Mouse (Mus musculus): Measurements from ENCODE around the gene Nebl. TPM values are rescaled to one million over a fixed set of nuclear protein-coding genes. Genes with fewer than 3 reads are reported as not detected.

Nebl gene
- polyA plus RNA-seq, 1 experiment from 2014 or later = 6.3 TPM

DNA sequence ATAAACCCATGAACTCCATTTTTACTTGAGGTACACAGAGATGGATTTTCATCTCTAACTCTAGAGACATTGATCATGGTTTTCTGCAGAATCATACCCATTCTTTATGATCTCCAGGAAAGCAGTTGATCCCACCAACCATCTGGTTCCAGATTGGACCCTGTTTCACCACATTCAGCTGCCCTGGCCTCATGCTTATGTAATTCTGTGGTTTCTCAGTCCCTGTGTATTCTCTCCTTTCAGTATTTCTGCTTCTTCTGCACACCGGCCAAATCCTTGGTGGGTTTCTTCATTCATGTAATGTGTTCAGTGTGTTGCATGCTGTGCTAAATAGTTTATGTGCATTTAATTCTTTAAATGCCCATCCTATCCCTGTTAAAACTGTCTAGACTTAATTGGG, 292.9 kb downstream of the Nebl start:
- 98% methylated on average over 1 of the region's 1 CpGs for WGBS
- peaks cover 11% of the 10 kb centered on the region for H3K4me1 ChIP-seq (replicated peaks)
- H3K4me3 ChIP-seq = no peak overlapping the region
- no peak overlapping the region for H3K27ac ChIP-seq
- H3K27me3 ChIP-seq (ENCODE audit: insufficient read depth, poor library complexity, severe bottlenecking) = peaks cover 48% of the 10 kb centered on the region
- DNase-seq (ENCODE audit: low spot score) = no peak
- no peaks in the 10 kb centered on the region for H3K36me3 ChIP-seq
- no peaks in the 10 kb centered on the region for H3K9me3 ChIP-seq

GRCm38 (mm10) chr2:17436739-17437440, 294.4 kb downstream of the Nebl start:
- peaks cover 52% of the 10 kb centered on the region for H3K27me3 ChIP-seq (ENCODE audit: insufficient read depth, poor library complexity, severe bottlenecking)
- peak; percentile 8 for DNase-seq (ENCODE audit: low spot score)
- WGBS = 54% methylated on average over 10 of the region's 10 CpGs
- H3K36me3 ChIP-seq = no peaks in the 10 kb centered on the region
- H3K9me3 ChIP-seq = no peaks in the 10 kb centered on the region
- no peak overlapping the region for H3K27ac ChIP-seq
- peaks cover 11% of the 10 kb centered on the region for H3K4me1 ChIP-seq (replicated peaks)
- H3K4me3 ChIP-seq = no peak overlapping the region

- Histone ChIP-seq H3K4me3 (no peak overlapping the region), H3K36me3 (no peaks in the 10 kb centered on the region), H3K27me3 (ENCODE audit: insufficient read depth, poor library complexity, severe bottlenecking) (peaks cover 55% of the 10 kb centered on the region), H3K9me3 (no peaks in the 10 kb centered on the region), H3K27ac (no peak overlapping the region), H3K4me1 (replicated peaks) (peaks cover 11% of the 10 kb centered on the region)
- WGBS = 81% methylated on average over 4 of the region's 4 CpGs
- DNase-seq (ENCODE audit: low spot score) = no peak
Measured at GRCm38 (mm10) chr2:17435217-17435616, 296.0 kb downstream of the Nebl start.

DNA sequence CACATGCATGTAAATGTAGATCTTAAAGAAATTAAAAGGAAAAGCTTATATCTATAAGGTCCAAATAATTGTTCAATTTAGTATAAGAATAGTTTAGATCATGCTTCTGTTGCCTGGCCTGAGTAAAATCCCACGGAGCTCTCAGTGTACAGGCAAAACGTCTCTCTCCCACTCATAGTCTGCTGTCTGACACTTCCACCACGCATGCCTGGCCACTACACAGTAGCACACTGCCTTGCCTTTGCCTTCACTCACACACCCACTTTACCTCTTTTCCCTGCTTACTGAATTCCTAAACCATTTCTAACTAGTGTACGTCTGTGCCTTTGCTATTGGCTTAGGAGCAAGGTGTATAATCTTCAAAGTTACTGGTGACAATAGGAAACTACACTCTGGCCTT, 302.2 kb downstream of the Nebl start:
- Histone ChIP-seq H3K4me1 (replicated peaks) (no peaks in the 10 kb centered on the region), H3K27ac (no peak overlapping the region), H3K4me3 (no peak overlapping the region), H3K36me3 (no peaks in the 10 kb centered on the region), H3K27me3 (ENCODE audit: insufficient read depth, poor library complexity, severe bottlenecking) (peaks cover 7% of the 10 kb centered on the region; the same call in 1 of the 2 replicates), H3K9me3 (no peaks in the 10 kb centered on the region)
- 85% methylated on average over 4 of the region's 4 CpGs for WGBS
- no peak for DNase-seq (ENCODE audit: low spot score)

- no peak overlapping the region for H3K27ac ChIP-seq
- H3K9me3 ChIP-seq = no peaks in the 10 kb centered on the region
- H3K36me3 ChIP-seq = no peaks in the 10 kb centered on the region
- no peaks in the 10 kb centered on the region for H3K4me1 ChIP-seq (replicated peaks)
- DNase-seq (ENCODE audit: low spot score) = no peak
- H3K4me3 ChIP-seq = no peak overlapping the region
- 91% methylated on average over 4 of the region's 4 CpGs for WGBS
- H3K27me3 ChIP-seq (ENCODE audit: insufficient read depth, poor library complexity, severe bottlenecking) = peaks cover 5% of the 10 kb centered on the region; the same call in 1 of the 2 replicates
Measured at GRCm38 (mm10) chr2:17428156-17428555, 303.1 kb downstream of the Nebl start.

- Histone ChIP-seq H3K9me3 (no peaks in the 10 kb centered on the region), H3K27ac (no peak overlapping the region), H3K4me3 (no peak overlapping the region), H3K27me3 (ENCODE audit: insufficient read depth, poor library complexity, severe bottlenecking) (no peaks in the 10 kb centered on the region), H3K36me3 (no peaks in the 10 kb centered on the region), H3K4me1 (replicated peaks) (no peaks in the 10 kb centered on the region)
- 15% methylated on average over 1 of the region's 1 CpGs for WGBS
- no peak for DNase-seq (ENCODE audit: low spot score)
Measured at GRCm38 (mm10) chr2:17422967-17423366, 308.3 kb downstream of the Nebl start.

DNA sequence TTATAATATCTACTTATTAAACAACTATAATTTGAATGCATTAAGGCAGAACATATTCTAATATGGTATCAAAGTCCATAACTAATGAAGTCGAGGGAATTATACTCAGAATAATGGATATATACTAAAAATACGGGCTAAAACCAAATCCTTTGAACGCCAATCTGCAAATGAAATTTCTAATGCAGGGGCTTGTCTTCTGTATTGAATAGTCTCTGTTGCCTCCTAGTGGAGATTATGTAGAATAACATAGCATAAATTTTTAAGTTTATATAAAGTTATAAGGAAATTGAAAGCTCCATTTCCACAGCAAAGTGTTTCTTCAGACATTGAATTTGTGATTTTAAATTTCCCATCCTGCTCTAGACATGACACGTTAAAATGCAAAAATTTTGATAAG, 315.9 kb downstream of the Nebl start:
- no peak for DNase-seq (ENCODE audit: low spot score)

DNA sequence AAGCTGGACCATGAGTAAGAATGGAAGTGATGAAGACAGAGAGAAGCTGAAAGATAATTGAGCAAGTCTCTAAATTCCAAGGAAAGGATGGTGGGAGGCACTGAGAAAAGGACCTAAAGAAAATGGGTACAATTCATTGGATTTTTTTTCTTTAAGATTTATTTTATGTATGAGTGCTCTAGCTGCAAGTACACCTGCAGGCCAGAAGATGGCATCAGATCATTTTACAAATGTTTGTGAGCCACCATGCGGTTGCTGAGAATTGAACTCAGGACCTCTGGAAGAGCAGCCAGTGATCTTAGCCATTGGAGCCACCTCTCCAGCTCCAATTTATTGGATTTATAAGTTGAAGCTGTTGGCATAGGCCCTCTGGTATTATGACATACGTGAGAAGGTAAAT, 316.9 kb downstream of the Nebl start:
- Histone ChIP-seq H3K9me3 (no peaks in the 10 kb centered on the region), H3K27me3 (ENCODE audit: insufficient read depth, poor library complexity, severe bottlenecking) (no peaks in the 10 kb centered on the region), H3K36me3 (no peaks in the 10 kb centered on the region), H3K4me1 (replicated peaks) (no peaks in the 10 kb centered on the region), H3K27ac (no peak overlapping the region), H3K4me3 (no peak overlapping the region)
- no peak for DNase-seq (ENCODE audit: low spot score)
- WGBS = 76% methylated on average over 2 of the region's 2 CpGs

More for the DNA sequence above, 315.9 kb downstream of the Nebl start:
- Histone ChIP-seq H3K9me3 (no peaks in the 10 kb centered on the region), H3K4me1 (replicated peaks) (no peaks in the 10 kb centered on the region), H3K4me3 (no peak overlapping the region), H3K36me3 (no peaks in the 10 kb centered on the region), H3K27me3 (ENCODE audit: insufficient read depth, poor library complexity, severe bottlenecking) (no peaks in the 10 kb centered on the region), H3K27ac (no peak overlapping the region)
- WGBS = 39% methylated on average over 4 of the region's 4 CpGs

DNA sequence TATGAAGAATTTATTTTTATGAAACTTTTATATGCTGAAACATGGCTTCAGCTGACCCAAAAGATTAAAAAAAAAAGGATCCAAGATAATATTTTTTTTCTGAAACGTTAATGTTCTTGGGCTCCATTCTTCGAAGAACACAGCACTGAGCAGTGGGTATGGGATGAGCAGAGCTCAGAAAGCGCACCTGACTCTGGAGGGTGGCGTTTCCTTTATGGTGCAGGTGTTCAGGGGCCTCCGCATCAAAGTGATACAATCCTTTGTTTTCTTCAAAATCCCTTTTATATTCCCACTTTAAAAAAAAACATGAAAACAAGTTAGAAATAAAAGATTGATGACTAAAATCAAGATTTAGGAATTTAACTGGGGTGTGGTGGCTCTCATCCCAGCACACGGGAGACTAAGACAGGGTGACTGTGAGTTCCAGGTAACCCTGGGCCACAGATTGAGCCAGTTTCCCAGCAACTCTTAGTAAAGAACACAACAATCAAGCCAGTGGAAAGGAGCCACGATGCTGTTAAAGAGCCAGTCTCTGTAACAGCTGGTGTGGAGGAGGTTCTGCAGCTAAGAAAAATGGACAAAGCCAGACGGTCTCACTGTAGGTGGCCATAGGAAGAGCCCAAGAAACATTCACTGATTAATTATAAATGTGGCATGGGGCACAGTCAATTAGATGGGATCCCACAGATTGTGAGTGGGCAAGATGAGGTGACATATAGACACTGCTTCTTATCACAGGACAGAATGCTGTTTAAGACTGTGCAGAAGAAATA, 317.6 kb downstream of the Nebl start:
- no peaks in the 10 kb centered on the region for H3K36me3 ChIP-seq
- no peak overlapping the region for H3K27ac ChIP-seq
- DNase-seq (ENCODE audit: low spot score) = no peak
- no peaks in the 10 kb centered on the region for H3K4me1 ChIP-seq (replicated peaks)
- H3K4me3 ChIP-seq = no peak overlapping the region
- H3K9me3 ChIP-seq = no peaks in the 10 kb centered on the region
- 75% methylated on average over 8 of the region's 8 CpGs for WGBS
- no peaks in the 10 kb centered on the region for H3K27me3 ChIP-seq (ENCODE audit: insufficient read depth, poor library complexity, severe bottlenecking)

- WGBS = 86% methylated on average over 5 of the region's 5 CpGs
- Histone ChIP-seq H3K36me3 (no peaks in the 10 kb centered on the region), H3K27ac (no peak overlapping the region)
Measured at GRCm38 (mm10) chr2:17409276-17409675, 322.0 kb downstream of the Nebl start.

DNA sequence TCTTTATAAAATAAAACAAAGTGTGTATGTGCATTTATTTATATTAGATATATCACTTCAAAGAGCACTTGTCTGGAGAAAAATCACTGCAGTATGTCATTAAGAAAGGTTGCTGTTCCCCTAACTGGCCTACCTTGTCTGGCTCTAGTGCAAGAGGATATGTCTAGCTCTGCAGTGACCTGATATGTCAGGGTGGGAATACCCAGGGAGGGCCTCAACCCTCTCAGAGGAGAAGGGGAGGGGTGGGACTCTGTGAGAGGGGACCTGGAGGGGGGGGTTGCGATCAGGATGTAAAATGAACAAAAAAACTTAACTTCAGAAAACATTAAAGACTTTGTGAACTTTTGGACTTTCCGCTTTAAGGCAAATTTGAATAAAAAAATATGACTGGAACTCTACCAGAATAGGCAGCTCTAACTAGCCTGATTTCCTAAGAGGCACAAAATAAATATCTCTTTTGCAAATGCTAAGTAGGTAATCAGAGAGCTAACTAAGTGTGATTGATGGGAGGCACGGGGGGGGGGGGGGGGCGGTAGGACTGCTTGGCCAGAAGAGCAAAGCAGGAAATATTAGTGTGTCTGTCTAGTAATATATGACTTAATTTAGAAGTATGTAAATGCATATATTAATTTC, 325.2 kb downstream of the Nebl start:
- 72% methylated on average over 4 of the region's 4 CpGs for WGBS

More at GRCm38 (mm10) chr2:17409276-17409675, 322.0 kb downstream of the Nebl start:
- H3K4me1 ChIP-seq (replicated peaks) = no peaks in the 10 kb centered on the region
- H3K4me3 ChIP-seq = no peak overlapping the region
- H3K9me3 ChIP-seq = no peaks in the 10 kb centered on the region
- no peaks in the 10 kb centered on the region for H3K27me3 ChIP-seq (ENCODE audit: insufficient read depth, poor library complexity, severe bottlenecking)
- DNase-seq (ENCODE audit: low spot score) = no peak

GRCm38 (mm10) chr2:17402511-17402910, 328.8 kb downstream of the Nebl start:
- no peak overlapping the region for H3K27ac ChIP-seq
- no peak overlapping the region for H3K4me3 ChIP-seq
- no peaks in the 10 kb centered on the region for H3K9me3 ChIP-seq
- H3K4me1 ChIP-seq (replicated peaks) = no peaks in the 10 kb centered on the region
- no peak for DNase-seq (ENCODE audit: low spot score)
- 79% methylated on average over 4 of the region's 4 CpGs for WGBS
- H3K27me3 ChIP-seq (ENCODE audit: insufficient read depth, poor library complexity, severe bottlenecking) = no peaks in the 10 kb centered on the region
- no peaks in the 10 kb centered on the region for H3K36me3 ChIP-seq

More for the DNA sequence above, 325.2 kb downstream of the Nebl start:
- H3K27ac ChIP-seq = no peak overlapping the region
- DNase-seq (ENCODE audit: low spot score) = no peak
- no peaks in the 10 kb centered on the region for H3K27me3 ChIP-seq (ENCODE audit: insufficient read depth, poor library complexity, severe bottlenecking)
- no peaks in the 10 kb centered on the region for H3K36me3 ChIP-seq
- no peak overlapping the region for H3K4me3 ChIP-seq
- no peaks in the 10 kb centered on the region for H3K4me1 ChIP-seq (replicated peaks)
- no peaks in the 10 kb centered on the region for H3K9me3 ChIP-seq

DNA sequence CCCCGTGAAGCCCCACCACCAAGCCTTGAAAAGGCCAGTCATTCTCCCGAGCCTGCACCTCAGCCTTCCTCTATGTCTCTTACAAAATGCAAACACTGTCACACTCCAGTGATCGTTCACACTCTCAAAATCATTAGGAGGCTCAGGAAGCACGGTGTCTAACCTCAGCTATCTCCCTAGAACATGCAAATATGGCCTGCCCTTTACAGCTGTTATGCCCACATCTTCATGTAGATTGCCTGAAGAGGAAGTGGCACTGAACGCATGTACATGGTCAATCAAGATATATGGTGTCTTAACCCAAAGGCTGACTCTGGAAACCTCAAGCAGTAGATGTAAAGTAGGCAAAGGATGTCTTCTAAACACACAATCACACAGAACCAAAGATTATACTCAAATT, 335.0 kb downstream of the Nebl start:
- Histone ChIP-seq H3K4me3 (no peak overlapping the region), H3K27me3 (ENCODE audit: insufficient read depth, poor library complexity, severe bottlenecking) (no peaks in the 10 kb centered on the region), H3K4me1 (replicated peaks) (no peaks in the 10 kb centered on the region), H3K9me3 (no peaks in the 10 kb centered on the region), H3K36me3 (no peaks in the 10 kb centered on the region), H3K27ac (no peak overlapping the region)
- 78% methylated on average over 5 of the region's 5 CpGs for WGBS
- DNase-seq (ENCODE audit: low spot score) = no peak
